Mouse (Mus musculus) embryo, embryonic 10 days (tissue): Measurements from ENCODE around the gene Adgrd1.

Experiments
- DNase-seq: peaks from one replicate; pipeline ENCODE4 v3.0.0-alpha.2; 2015; ENCODE audit warnings: low spot score

Adgrd1 gene

DNA sequence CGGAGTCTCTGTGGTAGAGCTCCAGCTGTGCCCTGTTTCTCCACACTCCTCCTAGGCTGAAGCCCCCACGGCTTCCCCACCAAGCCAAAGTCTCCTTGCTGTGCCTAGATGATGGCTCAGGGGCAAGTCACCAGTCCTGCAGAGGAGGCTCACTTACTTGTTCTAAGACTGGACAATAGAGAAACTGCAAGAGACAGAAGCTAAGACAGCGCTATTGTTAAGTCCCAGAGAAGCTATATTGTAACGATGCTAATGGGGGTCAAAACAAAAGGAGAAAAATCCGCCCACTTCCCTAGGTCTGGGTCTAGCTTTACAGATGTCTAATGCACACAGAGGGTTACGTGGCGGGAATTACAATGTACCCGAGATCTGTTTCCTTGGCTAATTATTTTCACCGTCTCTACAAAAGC, 59.4 kb downstream of the Adgrd1 start:
- DNase-seq: peak; percentile 62

DNA sequence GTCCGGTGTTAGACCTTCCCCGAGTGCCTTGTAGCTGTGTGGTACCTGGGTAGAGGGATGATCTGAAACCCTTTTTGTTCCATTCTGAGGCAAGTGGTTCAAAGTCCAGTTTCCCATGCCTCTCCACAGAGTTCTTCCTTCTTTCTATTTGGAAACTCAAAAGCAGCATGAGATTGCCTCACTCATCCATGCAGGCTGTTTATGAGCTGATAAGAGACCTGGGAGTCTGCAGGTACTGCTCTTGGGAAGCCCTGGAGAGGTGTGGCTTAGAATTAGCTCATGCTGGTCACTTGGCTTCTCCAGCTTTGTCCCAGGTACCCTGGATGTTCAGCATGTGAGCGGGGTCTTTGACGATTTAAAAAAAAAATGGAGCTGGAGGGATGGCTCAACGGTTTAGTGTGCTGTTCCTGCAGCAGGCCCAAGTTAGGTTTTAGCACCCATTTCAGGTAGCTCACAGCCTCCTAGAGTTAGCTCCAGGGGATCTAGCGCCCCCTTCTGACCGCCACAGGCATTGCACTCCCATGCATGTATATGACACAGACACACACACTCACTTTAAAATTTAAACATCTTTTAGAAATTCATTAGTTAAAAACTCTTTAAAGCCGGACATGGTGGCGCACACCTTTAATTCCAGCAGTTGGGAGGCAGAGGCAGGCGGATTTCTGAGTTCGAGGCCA, 65.0 kb downstream of the Adgrd1 start:
- DNase-seq: no peak

DNA sequence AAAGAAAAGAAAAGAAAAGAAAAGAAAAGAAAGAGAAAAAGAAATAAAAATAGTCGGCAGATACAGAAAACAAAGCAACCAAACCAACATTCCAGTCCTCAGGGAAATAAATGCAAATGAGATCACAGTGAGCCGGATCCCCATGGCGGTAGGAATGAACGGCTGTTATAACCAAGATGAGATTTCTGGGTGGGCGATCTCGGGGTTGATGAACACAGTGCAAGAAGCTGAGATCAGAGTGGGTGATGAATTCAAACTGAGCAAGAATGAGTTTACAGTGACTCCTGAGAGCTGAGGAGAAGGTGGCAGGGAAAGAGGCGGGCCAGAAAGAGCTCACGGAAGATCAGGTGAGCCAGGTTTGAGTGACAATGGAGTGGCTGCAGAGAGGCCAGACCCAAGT, 66.9 kb downstream of the Adgrd1 start:
- DNase-seq: no peak

DNA sequence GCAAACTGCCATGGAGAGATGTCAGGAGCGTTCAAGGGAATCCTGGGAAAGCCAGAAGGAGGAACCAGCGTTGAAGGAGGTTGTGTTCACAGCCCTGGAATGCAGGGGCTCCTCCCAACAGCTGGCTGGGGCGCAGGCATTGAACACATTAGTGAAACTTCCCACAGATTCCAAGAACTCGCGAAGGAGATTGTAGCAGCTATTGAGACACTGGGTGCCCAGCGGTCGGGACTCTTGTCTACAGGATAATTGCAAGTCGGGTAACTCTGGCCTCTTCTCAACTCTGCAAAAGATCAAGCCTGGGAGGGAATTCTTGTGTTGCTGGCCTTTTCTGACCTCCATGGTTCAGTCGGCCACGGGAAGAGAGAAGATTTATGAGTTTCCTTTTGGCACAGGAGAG, 67.5 kb downstream of the Adgrd1 start:
- DNase-seq: peak; percentile 57

- peak; percentile 28 for DNase-seq
Measured at GRCm38 (mm10) chr5:129164911-129165584, 68.5 kb downstream of the Adgrd1 start.

DNA sequence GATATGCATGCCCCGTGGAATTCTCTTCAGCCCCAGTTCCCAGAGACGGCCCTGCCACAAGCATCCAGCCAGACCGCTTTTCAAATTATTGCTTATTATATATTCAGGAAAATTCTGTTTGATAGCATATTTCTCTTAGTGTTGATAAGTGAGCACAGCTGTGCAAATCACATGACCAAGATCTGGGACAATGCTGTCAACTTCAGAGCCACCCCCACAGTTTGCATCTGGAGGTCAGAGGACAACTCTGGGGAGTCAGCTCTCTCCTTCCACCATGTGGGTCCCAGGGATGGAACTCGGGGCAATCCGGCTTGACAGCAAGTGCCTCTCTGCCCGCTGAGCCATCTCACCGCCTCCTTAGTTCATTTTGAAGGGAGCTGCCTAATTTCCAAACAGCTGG, 69.0 kb downstream of the Adgrd1 start:
- DNase-seq: no peak

GRCm38 (mm10) chr5:129169090-129169489, 72.5 kb downstream of the Adgrd1 start:
- DNase-seq: peak; percentile 36

DNA sequence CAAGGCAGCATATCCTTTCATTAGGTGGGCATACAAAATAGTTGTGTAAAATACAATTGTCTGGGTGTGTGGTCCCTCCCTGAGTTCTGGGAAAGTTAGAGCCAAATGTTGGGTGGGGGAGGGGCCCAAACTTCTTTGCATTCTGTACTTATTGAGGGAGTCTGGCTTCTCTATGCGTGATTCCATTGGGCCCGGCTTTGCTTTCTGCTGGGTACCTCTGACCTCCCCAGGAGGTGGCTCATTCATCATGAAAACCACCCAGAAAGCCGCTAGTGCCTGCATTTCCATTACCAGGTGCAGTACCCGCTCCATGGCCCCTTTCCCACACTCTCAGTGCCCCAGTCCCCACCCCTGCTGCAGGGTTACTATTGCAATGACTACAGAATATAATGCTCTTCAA, 73.0 kb downstream of the Adgrd1 start:
- peak; percentile 60 for DNase-seq

DNA sequence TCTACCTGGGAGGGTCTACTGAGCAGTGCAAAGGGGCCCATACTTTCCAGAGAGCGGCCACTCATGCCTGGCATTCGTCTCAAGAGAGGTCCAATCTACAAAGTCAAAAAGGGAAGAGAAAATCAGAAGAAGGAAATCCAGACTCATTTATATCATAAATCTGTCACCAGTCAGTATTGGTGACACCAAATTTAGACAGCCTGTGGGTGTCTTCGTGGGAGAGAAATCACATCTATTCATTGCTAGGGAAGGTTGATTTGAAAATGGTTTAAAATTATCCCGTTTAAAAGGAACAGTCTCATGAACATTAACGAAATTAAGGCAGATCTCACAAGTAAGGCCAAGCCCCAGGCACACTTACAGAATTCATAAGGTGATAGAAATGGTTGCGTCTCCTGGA, 76.0 kb downstream of the Adgrd1 start:
- no peak for DNase-seq

GRCm38 (mm10) chr5:129175925-129176324, 79.4 kb downstream of the Adgrd1 start:
- no peak for DNase-seq

- peak; percentile 94 for DNase-seq
Measured at GRCm38 (mm10) chr5:129177697-129178511, 81.4 kb downstream of the Adgrd1 start.

GRCm38 (mm10) chr5:129179356-129179755, 82.8 kb downstream of the Adgrd1 start:
- DNase-seq: no peak

DNA sequence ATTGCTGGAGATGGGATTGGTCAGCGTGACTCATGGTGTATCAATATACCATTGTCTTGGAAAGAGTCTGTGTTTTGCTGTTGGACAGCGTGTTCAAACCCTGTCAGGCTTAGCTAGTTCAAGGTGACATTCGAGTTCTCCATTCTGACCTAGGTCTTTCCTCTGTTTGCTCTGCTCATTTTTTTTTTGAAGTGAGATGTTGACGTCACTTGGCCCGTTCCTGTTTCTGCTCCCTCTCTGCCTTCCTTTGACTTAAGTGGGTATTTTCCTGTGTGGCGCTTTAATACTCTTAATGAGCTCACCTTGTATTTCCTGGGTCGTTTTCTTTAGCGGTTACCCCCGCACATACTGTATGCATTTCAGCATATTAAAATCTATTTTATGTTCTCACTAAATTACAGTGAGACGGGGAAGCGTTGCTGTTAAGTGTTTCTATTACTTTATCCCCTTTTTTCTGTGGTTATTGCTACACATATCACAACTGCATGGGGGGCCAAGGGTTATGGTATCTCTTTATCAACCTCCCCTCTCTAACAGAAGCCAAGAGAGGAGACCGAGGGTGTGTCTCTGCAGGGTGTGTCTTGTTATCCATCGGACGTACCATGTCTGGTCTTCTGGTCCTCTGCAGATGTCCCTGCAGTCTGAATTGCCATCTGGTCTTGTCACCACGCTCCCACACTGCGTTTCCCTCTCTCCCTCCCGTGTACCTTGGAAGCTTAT, 83.6 kb downstream of the Adgrd1 start:
- no peak for DNase-seq

DNA sequence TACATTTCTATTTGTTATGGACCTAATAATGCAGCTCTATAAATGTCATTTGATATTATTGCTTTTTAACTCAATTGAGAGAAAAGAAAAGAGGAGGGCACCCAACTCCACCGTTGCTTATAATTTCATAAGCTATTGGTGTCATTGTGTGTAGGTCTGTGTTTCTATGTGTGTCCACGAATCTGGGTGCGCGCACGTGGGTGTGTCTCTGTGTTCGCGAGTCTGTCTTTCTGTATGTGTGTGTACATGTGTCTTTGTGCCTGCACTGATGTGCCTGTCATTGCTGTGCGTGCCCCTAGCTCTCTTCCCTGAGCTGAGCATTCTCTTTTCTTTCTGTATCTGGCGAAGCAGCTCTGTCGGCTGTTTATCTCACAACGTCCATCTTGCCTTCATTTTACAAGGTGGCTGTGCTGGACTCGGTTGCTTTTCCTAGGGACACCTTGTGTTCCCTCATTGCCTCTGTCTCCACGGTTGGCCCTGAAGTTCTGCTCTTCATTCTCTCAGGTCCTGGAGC, 84.2 kb downstream of the Adgrd1 start:
- no peak for DNase-seq

DNA sequence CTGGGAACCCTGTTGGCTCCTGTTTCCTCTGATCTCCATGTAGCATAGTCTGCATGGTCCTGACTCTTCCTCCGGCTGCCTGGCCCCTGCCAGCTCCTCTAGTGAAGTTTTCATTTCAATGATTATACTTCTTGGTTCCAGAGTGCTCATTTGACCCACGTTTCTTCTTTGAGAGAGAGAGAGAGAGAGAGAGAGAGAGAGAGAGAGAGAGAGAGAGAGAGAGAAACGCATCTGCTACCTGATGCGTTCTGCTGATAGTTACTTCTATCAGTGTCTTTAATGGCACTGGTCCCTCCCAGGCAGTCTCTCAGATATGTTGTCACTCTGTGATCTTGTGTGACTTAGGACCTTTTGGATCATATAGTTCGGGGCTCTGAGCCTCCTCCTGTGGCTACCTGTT, 84.9 kb downstream of the Adgrd1 start:
- DNase-seq: no peak

GRCm38 (mm10) chr5:129182554-129182953, 86.0 kb downstream of the Adgrd1 start:
- no peak for DNase-seq

- DNase-seq: no peak
Measured at GRCm38 (mm10) chr5:129186260-129186659, 89.7 kb downstream of the Adgrd1 start.

GRCm38 (mm10) chr5:129186926-129187325, 90.4 kb downstream of the Adgrd1 start:
- no peak for DNase-seq

DNA sequence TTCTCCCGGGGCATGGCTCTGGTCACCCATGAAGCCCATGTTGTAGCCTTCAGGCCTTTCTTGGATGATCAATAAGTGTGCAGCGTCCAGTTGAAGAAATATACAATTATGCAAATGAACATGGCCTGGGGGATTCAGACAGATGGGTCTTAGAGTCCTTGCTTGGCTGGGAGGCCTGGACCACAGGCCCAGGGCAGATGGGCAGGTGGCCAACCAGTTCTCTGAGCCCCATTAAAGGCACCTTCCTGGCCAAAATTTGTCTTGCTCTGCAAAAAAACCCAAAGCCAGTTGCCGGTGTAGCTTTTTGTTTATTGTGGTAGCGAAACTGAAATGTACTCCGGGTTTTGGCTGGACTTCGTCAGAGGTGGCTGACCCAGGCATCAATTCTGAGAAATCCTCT, 92.5 kb downstream of the Adgrd1 start:
- DNase-seq: no peak

- no peak for DNase-seq
Measured at GRCm38 (mm10) chr5:129190077-129190476, 93.5 kb downstream of the Adgrd1 start.

- no peak for DNase-seq
Measured at GRCm38 (mm10) chr5:129196501-129196900, 100.0 kb downstream of the Adgrd1 start.

GRCm38 (mm10) chr5:129196971-129197519, 100.5 kb downstream of the Adgrd1 start:
- DNase-seq: no peak
